Mouse (Mus musculus): ENCODE results near the gene Cd101.

Gene Cd101

GRCm38 (mm10) chr3:101005392-101005791, 24.0 kb downstream of the Cd101 start:
- no peak for DNase-seq (ENCODE audit: low read depth, low spot score)

- no peak for DNase-seq (ENCODE audit: low read depth, low spot score)
Measured at GRCm38 (mm10) chr3:101003575-101004356, 25.6 kb downstream of the Cd101 start.

GRCm38 (mm10) chr3:100999732-101000131, 29.6 kb downstream of the Cd101 start:
- DNase-seq (ENCODE audit: low read depth, low spot score): no peak

GRCm38 (mm10) chr3:100998904-100999340, 30.4 kb downstream of the Cd101 start:
- peak; percentile 72 for DNase-seq (ENCODE audit: low read depth, low spot score)

DNA sequence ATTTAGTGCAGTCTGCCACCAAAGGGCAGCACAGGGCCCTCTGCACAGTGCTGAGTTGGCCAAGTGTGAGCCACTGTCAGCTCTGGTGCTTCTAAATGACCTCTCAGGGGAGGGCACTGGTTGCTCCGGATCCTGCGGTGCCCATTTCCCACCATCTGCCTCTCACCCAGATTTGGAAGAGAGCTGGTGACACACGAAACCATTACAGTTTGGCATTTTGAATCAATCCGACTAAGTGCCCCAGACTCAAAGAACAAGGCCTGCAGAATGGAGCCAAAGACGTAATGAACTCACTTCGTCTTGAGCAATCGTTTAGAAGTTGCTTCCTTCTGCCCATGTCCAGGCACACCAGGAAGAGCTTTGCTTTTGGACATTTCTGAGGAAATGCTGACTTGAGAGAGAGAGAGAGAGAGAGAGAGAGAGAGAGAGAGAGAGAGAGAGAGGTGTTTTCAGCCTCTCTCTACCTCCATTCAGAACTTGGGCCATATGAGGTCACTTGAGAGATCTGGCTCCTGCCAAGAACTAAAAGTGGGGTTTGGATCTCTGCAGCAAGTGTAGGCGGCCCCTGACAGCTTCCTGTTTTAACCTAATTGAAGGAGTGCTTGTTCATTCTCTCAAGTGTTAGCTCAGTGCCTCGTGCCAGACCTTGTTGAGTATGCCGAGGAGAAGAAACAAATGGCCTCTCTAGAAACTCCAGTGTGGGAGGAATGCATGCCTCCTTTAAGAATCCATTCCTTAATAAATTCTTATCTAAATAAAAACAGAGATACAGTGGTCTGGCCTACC, 31.4 kb downstream of the Cd101 start:
- DNase-seq (ENCODE audit: low read depth, low spot score): peak; percentile 73

- DNase-seq (ENCODE audit: low read depth, low spot score): no peak
Measured at GRCm38 (mm10) chr3:100994252-100994651, 35.1 kb downstream of the Cd101 start.

DNA sequence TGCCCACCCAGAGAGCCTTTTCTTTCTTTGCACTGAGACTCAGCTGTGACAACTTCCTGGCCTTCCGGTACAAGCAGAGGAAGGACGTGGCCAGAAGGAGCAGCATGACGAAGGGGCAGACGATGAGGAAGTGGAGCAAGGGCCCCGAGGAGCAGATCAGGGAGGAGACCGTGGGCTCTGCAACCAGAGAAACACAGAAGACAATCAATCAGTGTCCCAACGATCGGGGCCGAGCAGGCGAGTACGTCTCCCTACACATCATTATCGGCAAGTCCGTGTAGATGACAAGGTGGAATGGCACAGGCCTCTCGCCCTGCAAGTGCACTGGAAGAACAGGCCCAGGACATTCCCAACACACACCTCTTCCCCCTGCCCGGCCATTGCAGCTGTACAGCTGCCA, 35.6 kb downstream of the Cd101 start:
- DNase-seq (ENCODE audit: low read depth, low spot score): no peak

- no peak for DNase-seq (ENCODE audit: low read depth, low spot score)
Measured at GRCm38 (mm10) chr3:100993158-100993557, 36.2 kb downstream of the Cd101 start.

GRCm38 (mm10) chr3:100990231-100990630, 39.1 kb downstream of the Cd101 start:
- no peak for DNase-seq (ENCODE audit: low read depth, low spot score)

- no peak for DNase-seq (ENCODE audit: low read depth, low spot score)
Measured at GRCm38 (mm10) chr3:100989417-100989816, 39.9 kb downstream of the Cd101 start.

GRCm38 (mm10) chr3:100979290-100979689, 50.1 kb downstream of the Cd101 start:
- DNase-seq (ENCODE audit: low read depth, low spot score): no peak

- peak; percentile 87 for DNase-seq (ENCODE audit: low read depth, low spot score)
Measured at GRCm38 (mm10) chr3:100973906-100974305, 55.5 kb downstream of the Cd101 start.

DNA sequence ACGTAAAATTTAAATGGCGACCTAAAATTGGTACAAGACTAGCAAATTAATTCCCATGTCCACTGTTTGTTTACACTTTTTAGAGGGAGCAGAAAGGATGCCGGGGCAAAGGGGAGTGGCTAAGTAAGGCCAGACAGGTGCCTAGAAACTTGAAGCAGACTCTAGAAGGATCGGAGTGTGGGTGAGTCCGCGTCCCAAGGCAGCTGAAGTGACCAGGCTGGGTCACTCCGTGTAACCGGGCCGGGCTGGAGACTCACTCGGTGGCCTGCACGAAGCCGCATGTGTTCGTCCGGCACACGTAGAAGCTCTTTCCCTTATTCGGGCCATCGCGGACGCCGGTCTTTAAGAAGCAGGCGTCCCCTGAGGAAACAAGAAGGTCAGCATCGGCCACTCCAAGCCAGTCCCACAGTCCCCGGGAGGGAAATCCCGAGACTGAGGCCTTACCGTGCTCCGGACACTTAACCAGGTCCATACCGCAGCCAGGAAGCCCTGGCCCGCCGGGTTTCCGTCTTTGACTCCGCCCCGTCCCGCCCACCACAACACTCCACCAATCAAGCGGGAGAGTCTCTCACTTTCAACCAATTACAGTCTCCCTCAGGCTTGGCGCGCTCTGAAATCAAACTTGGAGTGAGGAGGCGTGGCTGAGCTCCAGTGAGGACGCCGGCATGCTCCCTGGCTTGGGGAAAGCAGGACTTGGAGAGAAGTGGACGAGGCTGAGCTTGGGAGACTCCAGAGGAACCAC, 60.0 kb downstream of the Cd101 start, which contains the start of gene Ttf2:
Gene Ttf2, minus strand, starts transcription at position 488 of the 742 bp plus-strand sequence.
- peak; percentile 92 for DNase-seq (ENCODE audit: low read depth, low spot score)

GRCm38 (mm10) chr3:100963849-100964542, 65.4 kb downstream of the Cd101 start:
- peak; percentile 77 for DNase-seq (ENCODE audit: low read depth, low spot score)

DNA sequence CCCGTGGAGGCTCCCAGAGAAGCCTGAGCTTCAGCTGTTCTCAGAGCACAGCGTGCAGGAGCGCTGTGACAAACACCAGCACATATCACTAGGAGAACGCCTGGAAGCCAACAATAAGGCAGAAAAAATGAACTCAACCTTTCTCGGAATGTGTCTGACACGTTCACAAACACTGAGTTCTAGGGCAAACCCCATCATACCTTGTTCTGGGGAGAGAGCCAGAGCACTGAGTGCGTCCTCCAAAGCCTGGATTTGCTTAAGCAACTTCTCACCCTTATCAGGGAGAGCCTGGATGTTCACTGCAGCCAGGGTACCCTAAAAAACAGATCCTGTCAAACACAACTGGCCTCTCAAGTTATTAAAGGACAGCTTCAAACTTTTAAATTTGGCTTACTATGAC, 67.9 kb downstream of the Cd101 start:
- DNase-seq (ENCODE audit: low read depth, low spot score): no peak

DNA sequence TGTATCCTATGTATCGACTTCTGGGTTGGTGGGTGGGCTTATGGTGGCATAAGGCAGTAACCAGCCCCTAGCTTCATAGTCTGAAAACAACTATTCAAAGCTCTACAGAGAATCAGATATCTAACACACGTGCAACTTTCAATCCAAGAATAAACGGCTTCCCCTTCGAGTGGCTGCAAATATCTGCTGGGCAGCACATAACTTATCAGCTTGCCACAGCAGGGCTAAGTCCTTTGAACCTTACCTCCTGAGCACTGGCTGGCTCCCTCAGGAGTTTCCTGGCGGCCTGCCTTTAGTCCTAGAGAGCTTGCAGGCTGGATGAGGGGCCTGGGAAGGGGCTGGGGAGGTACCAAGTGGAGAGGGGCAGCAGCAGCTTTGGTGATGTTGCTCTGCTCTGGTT, 68.3 kb downstream of the Cd101 start:
- no peak for DNase-seq (ENCODE audit: low read depth, low spot score)

DNA sequence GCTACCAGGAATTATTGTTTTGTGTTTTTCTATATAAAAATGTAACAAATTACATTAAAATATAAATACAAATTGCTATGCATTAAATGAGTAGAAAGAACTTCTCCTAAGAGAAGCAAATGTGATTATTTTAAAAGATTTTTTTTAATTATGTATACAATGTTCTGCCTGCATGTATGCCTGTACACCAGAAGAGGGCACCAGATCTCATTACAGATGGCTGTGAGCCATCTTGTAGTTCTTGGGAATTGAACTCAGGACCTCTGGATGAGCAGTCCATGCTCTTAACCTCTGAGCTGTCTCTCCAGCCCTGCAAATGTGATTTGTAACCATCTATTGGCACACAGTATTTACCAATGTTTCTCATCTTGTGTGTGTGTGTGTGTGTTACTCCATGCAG, 74.7 kb downstream of the Cd101 start:
- DNase-seq (ENCODE audit: low read depth, low spot score): no peak

- peak; percentile 34 for DNase-seq (ENCODE audit: low read depth, low spot score)
Measured at GRCm38 (mm10) chr3:100951531-100951930, 77.8 kb downstream of the Cd101 start.

DNA sequence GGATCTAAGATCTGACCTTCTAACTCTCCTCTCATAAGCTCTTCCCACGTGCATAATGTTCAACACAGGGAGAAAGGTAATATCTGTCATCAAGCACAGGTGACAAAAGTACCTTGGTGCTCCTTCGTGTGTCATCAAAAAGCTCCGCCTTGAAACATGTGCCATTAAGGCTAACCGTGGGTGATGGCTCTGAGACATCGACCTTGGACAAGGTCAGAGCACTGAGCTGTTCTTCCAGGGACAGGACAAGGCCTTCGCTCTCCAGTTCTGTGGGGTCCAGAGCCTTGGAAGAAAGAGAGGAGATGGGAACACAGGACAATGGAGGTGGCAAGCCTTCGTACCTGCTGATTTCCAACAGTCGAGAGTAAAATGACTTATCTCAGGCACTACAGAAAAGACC, 82.1 kb downstream of the Cd101 start:
- DNase-seq (ENCODE audit: low read depth, low spot score): no peak
